Comparison of ENCODE assay signal across 9 mouse cellular contexts in genomic region chr9:59692145-59692544, GRCm38 (mm10). TPM values are rescaled to one million over a fixed set of nuclear protein-coding genes. Genes with fewer than 3 reads are reported as not detected.
DNase-seq lines count a peak whose midpoint lies in the region; ATAC-seq and TF ChIP-seq lines count a peak whose summit lies in the region.
"Had no signal": no experiment of that assay in that cellular context is flagged by ENCODE, and none has a peak within 500 bp of the region (broad histone marks: within the 10 kb centered on the region; RNA-seq: fewer than 3 reads in every experiment).

No protein-coding gene starts in this region.

- no peaks in the 10 kb centered on the region for H3K27me3 ChIP-seq in embryonic facial prominence, embryonic 12.5 days
- peaks cover 5% of the 10 kb centered on the region; the same call in 1 of the 2 replicates for H3K27me3 ChIP-seq in hindbrain, embryonic 12.5 days
- peaks cover 14% of the 10 kb centered on the region; the same call in 1 of the 2 replicates for H3K27me3 ChIP-seq in limb, embryonic 12.5 days
- H3K27me3 ChIP-seq in midbrain, embryonic 16.5 days (ENCODE audit: control insufficient read depth, insufficient read depth, low read depth, low read length) = no peaks in the 10 kb centered on the region

- peak overlapping the region; percentile 48 for H3K9ac ChIP-seq in ES-E14 (ENCODE audit: insufficient read depth, low read depth, low read length, poor library complexity, severe bottlenecking)
- H3K9ac ChIP-seq in embryonic facial prominence, embryonic 12.5 days = 0 out of 2 replicates have a peak overlapping the region, but pooled peaks have one; percentile 27
- peak overlapping the region; percentile 48; the same call in 1 of the 2 replicates for H3K9ac ChIP-seq in hindbrain, embryonic 12.5 days
- peak overlapping the region; percentile 47; the same call in 1 of the 2 replicates for H3K9ac ChIP-seq in limb, embryonic 12.5 days (replicated peaks)
- peak overlapping the region; percentile 57 for H3K9ac ChIP-seq in midbrain, embryonic 16.5 days (ENCODE audit: low read depth, low read length)

- no peak overlapping the region for H3K27ac ChIP-seq in ES-E14 (ENCODE audit: insufficient read depth, low read depth, low read length, poor library complexity, severe bottlenecking)
- H3K27ac ChIP-seq in embryonic facial prominence, embryonic 12.5 days = no peak overlapping the region
- H3K27ac ChIP-seq in hindbrain, embryonic 12.5 days = no peak overlapping the region
- H3K27ac ChIP-seq in limb, embryonic 12.5 days = no peak overlapping the region
- no peak overlapping the region for H3K27ac ChIP-seq in midbrain, embryonic 16.5 days (ENCODE audit: low read length)

- peaks cover 2 to 20% of the 10 kb centered on the region in 2 experiments; a peak in 1 of 4 replicates for H3K4me1 ChIP-seq in ES-E14 (ENCODE audit: control insufficient read depth in 2 of 2, insufficient read depth in 2 of 2, low read length in 2 of 2, poor library complexity in 1 of 2)
- H3K4me1 ChIP-seq in embryonic facial prominence, embryonic 12.5 days = peaks cover 24% of the 10 kb centered on the region
- H3K4me1 ChIP-seq in hindbrain, embryonic 12.5 days = peaks cover 8% of the 10 kb centered on the region
- peaks cover 27% of the 10 kb centered on the region for H3K4me1 ChIP-seq in limb, embryonic 12.5 days (replicated peaks)
- H3K4me1 ChIP-seq in midbrain, embryonic 16.5 days (ENCODE audit: control insufficient read depth, insufficient read depth, low read length) = no peaks in the 10 kb centered on the region; the same call in 1 of the 2 replicates

- in situ Hi-C loops in ES-E14 (cut with MboI; ENCODE audit: low sequenced_read_pairs in 2 of 2, unreplicated experiment in 2 of 2) = no loop called here

- DNase-seq in 416B (ENCODE audit: low read depth) (peak; percentile 73), ES-E14 (ENCODE audit: low read depth, low spot score) (no peak)
- no peak for DNase-seq in embryo, embryonic 11 days
- DNase-seq in embryo, embryonic 10.5 days (ENCODE audit: low spot score) = no peak

- peak; percentile 37; the same call in 1 of the 2 replicates for ATAC-seq in embryonic facial prominence, embryonic 12.5 days (ENCODE audit: insufficient number of reproducible peaks, insufficient read depth, low FRiP score, low TSS enrichment)
- ATAC-seq in hindbrain, embryonic 12.5 days (ENCODE audit: low FRiP score) = peak; percentile 73
- ATAC-seq in limb, embryonic 12.5 days (ENCODE audit: insufficient number of reproducible peaks, insufficient read depth, low FRiP score, low TSS enrichment, low read depth) = no peak
- peak; percentile 71 for ATAC-seq in midbrain, embryonic 16.5 days

- peak overlapping the region; percentile 49 to 62 for H3K4me3 ChIP-seq in ES-E14 (ENCODE audit: insufficient read depth in 1 of 2, low read depth in 1 of 2, low read length in 2 of 2, poor library complexity in 1 of 2, severe bottlenecking in 1 of 2)
- peak overlapping the region; percentile 18 for H3K4me3 ChIP-seq in embryonic facial prominence, embryonic 12.5 days
- H3K4me3 ChIP-seq in hindbrain, embryonic 12.5 days = peak overlapping the region; percentile 20
- H3K4me3 ChIP-seq in limb, embryonic 12.5 days (replicated peaks) = peak overlapping the region; percentile 29
- peak overlapping the region; percentile 29 for H3K4me3 ChIP-seq in midbrain, embryonic 16.5 days (ENCODE audit: low read depth, low read length)

- H3K4me2 ChIP-seq in embryonic facial prominence, embryonic 12.5 days (replicated peaks) = peak overlapping the region; percentile 51
- peak overlapping the region; percentile 52 for H3K4me2 ChIP-seq in hindbrain, embryonic 12.5 days (replicated peaks)
- peak overlapping the region; percentile 65 for H3K4me2 ChIP-seq in limb, embryonic 12.5 days
- peak overlapping the region; percentile 63 for H3K4me2 ChIP-seq in midbrain, embryonic 16.5 days (ENCODE audit: low read length)

- WGBS in embryonic facial prominence, embryonic 12.5 days = 23% methylated on average over 9 of the region's 9 CpGs
- 35% methylated on average over 9 of the region's 9 CpGs for WGBS in hindbrain, embryonic 12.5 days
- 30% methylated on average over 9 of the region's 9 CpGs for WGBS in limb, embryonic 12.5 days
- WGBS in midbrain, embryonic 16.5 days = 34% methylated on average over 9 of the region's 9 CpGs

- no peaks in the 10 kb centered on the region for H3K36me3 ChIP-seq in ES-E14 (ENCODE audit: control insufficient read depth, insufficient read depth, low read length, poor library complexity, severe bottlenecking)
- H3K36me3 ChIP-seq in embryonic facial prominence, embryonic 12.5 days = no peaks in the 10 kb centered on the region
- H3K36me3 ChIP-seq in hindbrain, embryonic 12.5 days = no peaks in the 10 kb centered on the region
- no peaks in the 10 kb centered on the region for H3K36me3 ChIP-seq in limb, embryonic 12.5 days
- no peaks in the 10 kb centered on the region for H3K36me3 ChIP-seq in midbrain, embryonic 16.5 days (ENCODE audit: control insufficient read depth, insufficient read depth, low read length)

- H3K9me3 ChIP-seq in ES-E14 (ENCODE audit: control insufficient read depth, insufficient read depth, low read depth, low read length) = no peaks in the 10 kb centered on the region
- no peaks in the 10 kb centered on the region for H3K9me3 ChIP-seq in embryonic facial prominence, embryonic 12.5 days
- no peaks in the 10 kb centered on the region for H3K9me3 ChIP-seq in hindbrain, embryonic 12.5 days (replicated peaks)
- no peaks in the 10 kb centered on the region for H3K9me3 ChIP-seq in limb, embryonic 12.5 days
- H3K9me3 ChIP-seq in midbrain, embryonic 16.5 days (replicated peaks; ENCODE audit: control insufficient read depth, low read length, poor library complexity, severe bottlenecking) = no peaks in the 10 kb centered on the region

TF ChIP-seq in ES-E14, 5 proteins besides CTCF, POLR2A, EP300 and RAD21:
- TF ChIP-seq HCFC1 (IDR thresholded peaks at IDR 0.05; ENCODE audit: borderline replicate concordance, insufficient read depth, low read length) (no peak), CHD2 (IDR thresholded peaks at IDR 0.05; ENCODE audit: low read depth, low read length) (no peak), ZC3H11A (IDR thresholded peaks at IDR 0.05; ENCODE audit: borderline replicate concordance, low read depth, low read length) (no peak), ZNF384 (IDR thresholded peaks at IDR 0.05; ENCODE audit: low read depth, low read length) (no peak), MAFK (IDR thresholded peaks at IDR 0.05; ENCODE audit: insufficient read depth, low read depth, low read length) (no peak)

RNA-seq across cellular contexts. Expression of gene Gramd2, which starts 12.2 kb away (rescaled TPM):
- total RNA-seq in ES-E14 (2012; rRNA removed) = 3.0 and 3.5 TPM in 2 replicates
- 0.65 and 0.69 TPM in 2 replicates for polyA plus RNA-seq in embryonic facial prominence, embryonic 12.5 days (2016; fragmentation: Nextera tagmentation; extraction: Ambion mirVana)
- polyA plus RNA-seq in hindbrain, embryonic 12.5 days (2016; fragmentation: Nextera tagmentation; extraction: Ambion mirVana) = 0.46 and 0.83 TPM in 2 replicates
- 0.24 and 0.88 TPM in 2 replicates for polyA plus RNA-seq in limb, embryonic 12.5 days (2016; fragmentation: Nextera tagmentation; extraction: Ambion mirVana)
- polyA plus RNA-seq in midbrain, embryonic 16.5 days (2015; fragmentation: Nextera tagmentation; extraction: Ambion mirVana) = 5.1 and 6.1 TPM in 2 replicates
- total RNA-seq: liver, adult 2 months had no signal

RNA-seq across cellular contexts. Expression of gene Pkm, which starts 36.0 kb away (rescaled TPM):
- 2,243 and 2,388 TPM in 2 replicates for total RNA-seq in ES-E14 (2012; rRNA removed)
- 1,462 TPM in 2 replicates for polyA plus RNA-seq in embryonic facial prominence, embryonic 12.5 days (2016; fragmentation: Nextera tagmentation; extraction: Ambion mirVana)
- polyA plus RNA-seq in hindbrain, embryonic 12.5 days (2016; fragmentation: Nextera tagmentation; extraction: Ambion mirVana) = 1,402 and 1,486 TPM in 2 replicates
- 1,583 and 1,668 TPM in 2 replicates for polyA plus RNA-seq in limb, embryonic 12.5 days (2016; fragmentation: Nextera tagmentation; extraction: Ambion mirVana)
- polyA plus RNA-seq in midbrain, embryonic 16.5 days (2015; fragmentation: Nextera tagmentation; extraction: Ambion mirVana) = 962 and 996 TPM in 2 replicates

RNA-seq across cellular contexts. Expression of gene Senp8, which starts 58.4 kb away (rescaled TPM):
- 5.0 and 6.1 TPM in 2 replicates for total RNA-seq in ES-E14 (2012; rRNA removed)
- 11.0 and 12.3 TPM in 2 replicates for polyA plus RNA-seq in embryonic facial prominence, embryonic 12.5 days (2016; fragmentation: Nextera tagmentation; extraction: Ambion mirVana)
- 14.8 and 16.1 TPM in 2 replicates for polyA plus RNA-seq in hindbrain, embryonic 12.5 days (2016; fragmentation: Nextera tagmentation; extraction: Ambion mirVana)
- polyA plus RNA-seq in limb, embryonic 12.5 days (2016; fragmentation: Nextera tagmentation; extraction: Ambion mirVana) = 11.0 and 14.2 TPM in 2 replicates
- polyA plus RNA-seq in midbrain, embryonic 16.5 days (2015; fragmentation: Nextera tagmentation; extraction: Ambion mirVana) = 12.0 and 12.6 TPM in 2 replicates

RNA-seq across cellular contexts. Expression of gene Myo9a, which starts 58.6 kb away (rescaled TPM):
- 13.0 and 17.0 TPM in 2 replicates for total RNA-seq in ES-E14 (2012; rRNA removed)
- 18.8 and 20.5 TPM in 2 replicates for polyA plus RNA-seq in embryonic facial prominence, embryonic 12.5 days (2016; fragmentation: Nextera tagmentation; extraction: Ambion mirVana)
- 23.5 and 26.2 TPM in 2 replicates for polyA plus RNA-seq in hindbrain, embryonic 12.5 days (2016; fragmentation: Nextera tagmentation; extraction: Ambion mirVana)
- 15.6 and 16.6 TPM in 2 replicates for polyA plus RNA-seq in limb, embryonic 12.5 days (2016; fragmentation: Nextera tagmentation; extraction: Ambion mirVana)
- polyA plus RNA-seq in midbrain, embryonic 16.5 days (2015; fragmentation: Nextera tagmentation; extraction: Ambion mirVana) = 26.8 and 30.3 TPM in 2 replicates
